Mouse (Mus musculus) heart, adult 2 months (tissue): ENCODE measurements around the gene Ccl6.

ENCODE experiments used
- CTCF ChIP-seq: fragments of 200-600 bp; IDR thresholded peaks from 2 replicates; pipeline ENCODE4 v1.8.1; 2022; ENCODE audit warnings: antibody characterized with exemption, mild to moderate bottlenecking, moderate library complexity
- EP300 ChIP-seq: fragments of 200-500 bp; IDR thresholded peaks from 2 replicates; pipeline ENCODE4 v1.6.1; 2011; ENCODE audit warnings: low read depth, low read length, control low read depth; ENCODE audit not compliant: insufficient read depth
- POLR2A ChIP-seq: fragments of 200-500 bp; IDR thresholded peaks from 2 replicates; pipeline ENCODE4 v1.6.1; 2011; ENCODE audit warnings: mild to moderate bottlenecking, low read depth, low read length, control low read depth; ENCODE audit not compliant: insufficient read depth

- TF ChIP-seq POLR2A, result no peak
- no peak for TF ChIP-seq CTCF
- no peak for TF ChIP-seq EP300
These were observed 41.2 kb downstream of the Ccl6 start for GRCm38 (mm10) chr11:83551668-83552067.
